Mouse (Mus musculus): Measurements from ENCODE around the gene Zfp85. TPM values are rescaled to one million over a fixed set of nuclear protein-coding genes. Genes with fewer than 3 reads are reported as not detected.
"Not testable (repeated sequence)": the region's sequence is repeated elsewhere in the genome, so short reads cannot be mapped to it uniquely, and the experiment has no call there.

The Zfp85 gene
- 2.6 and 3.3 TPM in 2 replicates for polyA plus RNA-seq (2016; fragmentation: Nextera tagmentation; extraction: Ambion mirVana)

DNA sequence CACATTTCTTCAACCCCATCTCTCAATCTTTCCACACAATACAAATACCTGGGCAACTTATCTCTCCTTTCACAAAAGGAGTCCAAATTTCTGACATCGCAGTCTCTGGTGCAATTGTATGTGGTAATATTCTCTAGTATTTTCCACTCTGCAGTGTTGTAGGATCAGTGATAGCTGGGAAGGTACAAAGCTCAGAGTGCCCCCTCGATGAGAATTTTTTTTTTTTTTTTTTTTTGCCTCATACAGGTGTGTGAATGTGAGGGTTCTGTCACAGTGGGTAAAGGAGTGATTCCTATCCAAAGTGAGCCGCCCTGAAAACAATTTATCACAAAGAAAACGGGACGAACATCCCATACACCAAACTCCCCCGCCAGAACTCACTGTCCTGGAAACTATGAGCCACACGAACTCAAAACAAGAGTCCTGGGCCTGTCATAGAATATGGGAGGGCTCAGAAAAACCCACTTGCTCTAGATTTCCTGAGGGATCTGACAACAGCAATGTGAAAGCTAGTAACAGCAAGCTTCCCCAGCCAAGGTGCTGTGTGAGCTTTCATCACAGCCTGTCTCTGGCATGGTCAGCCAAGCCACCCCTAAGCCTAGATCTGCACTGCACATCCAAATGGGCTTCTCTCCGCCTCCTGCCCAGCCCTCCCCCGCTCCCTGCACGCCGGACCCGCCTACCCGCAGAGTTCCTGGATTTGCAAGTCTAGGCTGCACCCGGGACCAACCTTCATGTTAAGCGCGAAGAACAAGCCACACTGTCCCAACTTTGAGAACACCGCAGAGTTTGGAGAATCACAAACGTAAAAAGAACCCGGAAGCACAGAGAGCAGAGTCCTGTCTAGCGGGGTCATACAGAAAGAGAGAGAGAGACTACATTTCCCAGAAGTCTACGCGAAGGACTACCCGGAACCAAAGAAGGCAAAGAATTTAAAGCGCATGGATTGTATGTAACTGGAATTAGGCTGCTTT, at the start of gene Zfp85:
Zfp85 (minus strand) TSS at position 896 of the 974 bp plus-strand sequence.
- Histone ChIP-seq H3K9ac (peak within 1 kb of the TSS; percentile 78), H3K4me1 (replicated peaks) (peaks cover 5% of the 10 kb centered on the region), H3K27me3 (replicated peaks) (no peaks in the 10 kb centered on the region), H3K36me3 (peaks cover 12% of the 10 kb centered on the region), H3K27ac (ENCODE audit: poor library complexity, severe bottlenecking) (peak within 1 kb of the TSS; percentile 70), H3K9me3 (replicated peaks) (0 out of 2 replicates have a peak, but pooled peaks cover 2% of the 10 kb centered on the region), H3K4me3 (peak within 1 kb of the TSS; percentile 90), H3K4me2 (peak within 1 kb of the TSS; percentile 83)
- peak; percentile 91 for ATAC-seq (ENCODE audit: insufficient number of reproducible peaks, low FRiP score)
- WGBS = 6% methylated on average over 24 of the region's 24 CpGs

DNA sequence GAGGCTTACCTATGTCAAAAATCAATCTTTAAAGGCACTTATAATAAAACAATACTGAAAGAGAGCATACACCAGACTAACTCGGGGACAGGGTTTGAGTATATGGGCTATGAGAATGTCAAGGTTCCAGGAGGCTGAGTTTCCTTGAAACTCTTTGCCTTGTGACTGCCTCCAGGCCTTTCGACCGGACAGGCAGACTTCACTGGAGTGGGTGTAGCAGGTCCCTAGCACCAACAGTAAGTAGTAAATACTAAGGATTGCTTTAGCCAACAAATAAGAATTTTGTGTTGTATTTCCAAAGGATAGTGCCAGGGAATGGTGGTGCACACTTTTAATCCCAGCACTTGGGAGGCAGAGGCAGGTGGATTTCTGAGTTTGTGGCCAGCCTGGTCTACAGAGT, 44.1 kb upstream of the Zfp85 start:
- not testable (repeated sequence) for H3K36me3 ChIP-seq; H3K4me1 ChIP-seq (replicated peaks); ATAC-seq (ENCODE audit: insufficient number of reproducible peaks, low FRiP score); H3K4me2 ChIP-seq; H3K9me3 ChIP-seq (replicated peaks); H3K27ac ChIP-seq (ENCODE audit: poor library complexity, severe bottlenecking); H3K27me3 ChIP-seq (replicated peaks); H3K9ac ChIP-seq; H3K4me3 ChIP-seq
- 84% methylated on average over 3 of the region's 3 CpGs for WGBS

DNA sequence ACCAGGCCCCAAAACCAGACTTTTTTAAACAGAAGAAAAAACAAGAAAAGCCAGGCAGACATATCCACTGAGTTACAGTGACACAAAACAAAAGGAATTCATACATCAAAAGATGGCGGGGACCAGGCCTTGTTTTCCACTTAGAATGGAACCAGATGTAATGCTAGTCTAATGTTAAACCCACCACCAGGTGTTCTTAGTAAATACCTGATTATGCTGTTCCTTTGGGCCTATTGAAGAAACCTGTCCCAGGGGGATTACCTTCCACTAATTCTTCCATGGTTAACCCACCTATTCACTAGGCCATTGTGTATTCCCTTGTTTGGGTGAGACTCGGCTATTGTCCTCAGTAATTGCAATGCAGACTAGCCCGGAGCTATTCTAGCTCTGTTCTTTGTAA, 43.6 kb upstream of the Zfp85 start:
- no peak overlapping the region for H3K27ac ChIP-seq (ENCODE audit: poor library complexity, severe bottlenecking)
- no peak overlapping the region for H3K4me3 ChIP-seq
- no peak for ATAC-seq (ENCODE audit: insufficient number of reproducible peaks, low FRiP score)
- no peak overlapping the region for H3K9ac ChIP-seq
- WGBS = 77% methylated on average over 3 of the region's 3 CpGs
- no peaks in the 10 kb centered on the region for H3K4me1 ChIP-seq (replicated peaks)
- H3K27me3 ChIP-seq (replicated peaks) = no peaks in the 10 kb centered on the region
- no peaks in the 10 kb centered on the region for H3K36me3 ChIP-seq
- H3K4me2 ChIP-seq = no peak overlapping the region
- H3K9me3 ChIP-seq (replicated peaks) = no peaks in the 10 kb centered on the region

DNA sequence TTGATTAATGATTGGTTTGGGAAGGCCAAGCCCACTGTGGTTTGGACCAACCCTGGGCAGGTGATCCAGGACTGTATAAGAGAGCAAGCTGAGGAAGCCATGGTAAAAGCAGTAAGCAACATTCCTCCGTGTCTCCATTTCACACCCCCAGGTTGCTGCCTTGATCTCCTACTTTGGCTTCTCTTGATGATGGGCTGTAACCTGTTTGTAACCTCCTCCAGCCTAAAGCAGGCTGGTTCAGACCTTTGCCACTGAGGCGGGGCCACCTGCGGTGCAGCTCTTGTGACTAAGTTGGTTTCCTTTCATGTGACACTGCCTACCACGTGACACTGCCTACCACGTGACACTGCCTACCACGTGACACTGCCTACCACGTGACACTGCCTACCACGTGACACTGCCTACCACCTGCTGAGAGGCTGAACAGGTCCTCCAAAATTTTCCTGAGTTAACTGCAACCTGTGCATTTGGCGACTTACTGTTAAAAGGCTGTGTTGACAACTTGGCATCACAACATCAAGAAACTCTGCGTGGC, 37.0 kb upstream of the Zfp85 start:
- no peaks in the 10 kb centered on the region for H3K4me1 ChIP-seq (replicated peaks)
- H3K9ac ChIP-seq = no peak overlapping the region
- H3K27ac ChIP-seq (ENCODE audit: poor library complexity, severe bottlenecking) = no peak overlapping the region
- ATAC-seq (ENCODE audit: insufficient number of reproducible peaks, low FRiP score) = no peak
- no peak overlapping the region for H3K4me2 ChIP-seq
- peaks cover 13% of the 10 kb centered on the region for H3K36me3 ChIP-seq
- WGBS = 87% methylated on average over 10 of the region's 10 CpGs
- H3K9me3 ChIP-seq (replicated peaks) = peaks cover 14% of the 10 kb centered on the region
- H3K27me3 ChIP-seq (replicated peaks) = no peaks in the 10 kb centered on the region
- no peak overlapping the region for H3K4me3 ChIP-seq

DNA sequence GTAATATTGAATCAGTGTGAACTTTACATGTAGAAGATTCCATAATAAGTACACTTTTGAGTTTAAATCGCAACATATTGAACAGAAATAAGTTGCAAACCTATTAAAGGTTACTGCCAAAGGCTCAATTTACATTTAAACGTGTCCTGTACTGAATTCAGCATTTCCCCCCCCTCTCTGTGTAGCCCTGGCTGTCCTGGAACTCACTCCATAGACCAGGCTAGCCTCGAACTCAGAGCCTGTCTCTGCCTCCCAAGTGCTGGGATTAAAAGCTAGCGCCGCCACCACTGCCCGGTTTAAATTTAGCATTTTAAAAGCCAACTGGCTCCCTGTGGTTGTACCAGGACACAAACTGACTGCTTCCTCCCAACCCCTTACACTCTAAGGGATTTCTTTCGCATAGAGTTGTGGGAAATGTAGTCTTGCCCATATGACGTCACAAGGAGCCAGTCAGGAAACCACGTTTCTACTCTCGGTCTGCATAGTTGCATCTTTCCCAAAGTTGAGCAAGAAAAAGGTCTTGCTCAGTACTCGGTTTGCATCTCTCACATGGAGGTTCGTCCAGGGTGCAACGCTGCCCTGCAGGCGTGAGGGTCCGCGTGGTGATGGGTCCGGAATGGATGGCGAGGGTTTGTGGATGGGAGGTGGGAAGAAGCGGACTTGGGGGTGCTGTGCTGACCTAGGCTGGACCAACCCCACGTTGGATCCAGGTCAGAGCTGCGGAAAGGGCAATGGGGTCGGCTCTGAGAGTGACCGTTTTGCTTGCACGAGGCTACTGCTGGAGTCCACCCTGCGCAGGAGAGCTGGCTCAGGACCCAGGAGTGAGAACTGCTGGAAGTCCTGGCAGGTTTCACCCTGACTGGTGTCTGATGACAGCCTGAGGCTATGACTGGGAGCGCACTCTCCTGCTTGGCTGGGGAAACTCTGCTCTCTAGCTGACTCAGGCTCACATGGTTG, 24.5 kb upstream of the Zfp85 start, which contains the start of gene Zfp493:
Zfp493 (plus strand) TSS at position 429 of the 957 bp plus-strand sequence.
- H3K4me1 ChIP-seq (replicated peaks) = peaks cover 6% of the 10 kb centered on the region; the same call in 1 of the 2 replicates
- H3K36me3 ChIP-seq = no peaks in the 10 kb centered on the region
- peak; percentile 90 for ATAC-seq (ENCODE audit: insufficient number of reproducible peaks, low FRiP score)
- peak within 1 kb of the TSS; percentile 73 for H3K9ac ChIP-seq
- peak within 1 kb of the TSS; percentile 78 for H3K4me3 ChIP-seq
- peak within 1 kb of the TSS; percentile 87 for H3K4me2 ChIP-seq
- 5% methylated on average over 26 of the region's 26 CpGs for WGBS
- H3K27ac ChIP-seq (ENCODE audit: poor library complexity, severe bottlenecking) = peak within 1 kb of the TSS; percentile 32
- no peaks in the 10 kb centered on the region for H3K9me3 ChIP-seq (replicated peaks)
- no peaks in the 10 kb centered on the region for H3K27me3 ChIP-seq (replicated peaks)

DNA sequence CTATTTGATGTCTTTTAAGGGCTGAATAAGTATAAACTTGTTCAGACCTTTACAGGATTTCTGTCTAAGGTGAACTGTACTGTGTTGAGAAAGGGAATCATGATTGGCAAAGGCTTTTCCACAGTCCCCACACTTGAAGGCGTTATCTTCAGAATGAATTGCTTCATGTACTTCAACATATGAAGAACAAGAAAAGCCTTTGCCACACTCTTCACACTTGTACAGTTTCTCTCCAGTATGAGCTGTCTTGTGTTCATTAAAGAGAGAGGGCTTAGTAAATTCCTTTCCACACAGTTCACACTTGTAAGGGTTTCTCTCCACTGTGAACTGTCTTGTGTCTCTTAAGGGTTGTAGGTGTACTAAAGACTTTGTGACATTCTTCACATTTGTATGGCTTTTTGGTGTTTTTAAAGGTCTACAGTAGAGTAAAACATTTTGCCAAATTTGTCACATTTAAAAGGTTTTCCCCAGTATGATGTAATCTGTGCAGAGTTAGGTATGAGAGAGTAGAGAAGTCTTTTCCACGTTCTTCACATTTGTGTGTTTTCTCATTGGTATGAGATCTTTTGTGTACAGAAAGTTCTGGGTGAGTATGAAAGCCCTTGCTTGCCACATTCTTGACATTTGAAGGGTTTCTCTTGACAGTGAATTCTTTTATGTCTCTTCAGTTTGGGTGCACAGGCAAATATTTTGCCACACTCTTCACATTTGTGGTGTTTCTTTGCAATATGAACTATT, 8.2 kb upstream of the Zfp85 start:
- Histone ChIP-seq H3K4me1 (replicated peaks) (no peaks in the 10 kb centered on the region), H3K9ac (no peak overlapping the region), H3K36me3 (no peaks in the 10 kb centered on the region), H3K27me3 (replicated peaks) (no peaks in the 10 kb centered on the region), H3K4me3 (no peak overlapping the region), H3K9me3 (replicated peaks) (no peaks in the 10 kb centered on the region), H3K27ac (ENCODE audit: poor library complexity, severe bottlenecking) (no peak overlapping the region), H3K4me2 (no peak overlapping the region)
- 76% methylated on average over 2 of the region's 2 CpGs for WGBS
- ATAC-seq (ENCODE audit: insufficient number of reproducible peaks, low FRiP score) = no peak

DNA sequence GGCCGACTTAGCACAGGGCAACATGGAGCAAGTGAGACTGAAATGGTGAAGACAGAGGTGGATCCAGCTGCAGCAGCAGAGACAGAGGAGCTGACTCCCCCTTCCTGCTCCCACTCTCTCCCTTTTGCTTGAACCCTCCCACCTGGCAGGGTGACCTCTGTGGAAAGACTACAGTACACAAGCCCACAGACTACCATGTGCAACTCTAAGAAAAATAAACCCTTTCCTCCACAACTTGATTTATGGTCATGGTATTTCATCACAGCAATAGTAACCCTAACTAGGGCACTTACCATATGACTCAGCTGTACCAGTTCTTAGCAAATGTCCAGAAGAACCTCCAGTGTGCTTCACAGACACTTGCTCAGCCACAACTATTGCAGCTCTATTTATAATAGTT, 4.9 kb upstream of the Zfp85 start:
- H3K9me3 ChIP-seq (replicated peaks) = no peaks in the 10 kb centered on the region
- no peak overlapping the region for H3K4me2 ChIP-seq
- H3K27me3 ChIP-seq (replicated peaks) = no peaks in the 10 kb centered on the region
- H3K4me3 ChIP-seq = no peak overlapping the region
- H3K4me1 ChIP-seq (replicated peaks) = no peaks in the 10 kb centered on the region
- no peak for ATAC-seq (ENCODE audit: insufficient number of reproducible peaks, low FRiP score)
- H3K9ac ChIP-seq = no peak overlapping the region
- H3K36me3 ChIP-seq = no peaks in the 10 kb centered on the region
- 58% methylated on average over 1 of the region's 1 CpGs for whole genome bisulfite sequencing
- no peak overlapping the region for H3K27ac ChIP-seq (ENCODE audit: poor library complexity, severe bottlenecking)

DNA sequence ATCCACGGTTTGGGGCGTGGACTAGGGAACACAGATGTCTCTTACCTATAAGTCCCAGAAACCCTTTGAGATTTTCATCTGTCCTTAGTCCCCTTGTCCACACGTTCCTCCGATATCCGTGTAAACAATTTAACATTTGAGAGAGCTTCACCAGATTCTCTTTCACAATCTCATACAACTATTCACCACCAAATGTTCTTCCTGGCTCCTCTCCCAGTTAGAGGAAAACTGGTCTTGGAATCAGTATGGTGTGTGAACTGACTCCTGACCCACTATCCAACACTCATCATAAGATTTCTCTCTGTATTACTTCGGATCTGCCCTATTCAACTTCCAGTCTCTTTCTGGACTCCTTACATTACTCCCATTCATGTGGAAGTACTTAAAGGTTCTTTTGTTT, 733 bp upstream of the Zfp85 start:
- Histone ChIP-seq H3K9me3 (replicated peaks) (no peaks in the 10 kb centered on the region), H3K9ac (no peak overlapping the region), H3K4me1 (replicated peaks) (peaks cover 5% of the 10 kb centered on the region), H3K27ac (ENCODE audit: poor library complexity, severe bottlenecking) (no peak overlapping the region), H3K4me2 (no peak overlapping the region), H3K36me3 (peaks cover 9% of the 10 kb centered on the region), H3K27me3 (replicated peaks) (no peaks in the 10 kb centered on the region), H3K4me3 (no peak overlapping the region)
- ATAC-seq (ENCODE audit: insufficient number of reproducible peaks, low FRiP score) = no peak
- WGBS = 83% methylated on average over 6 of the region's 6 CpGs

DNA sequence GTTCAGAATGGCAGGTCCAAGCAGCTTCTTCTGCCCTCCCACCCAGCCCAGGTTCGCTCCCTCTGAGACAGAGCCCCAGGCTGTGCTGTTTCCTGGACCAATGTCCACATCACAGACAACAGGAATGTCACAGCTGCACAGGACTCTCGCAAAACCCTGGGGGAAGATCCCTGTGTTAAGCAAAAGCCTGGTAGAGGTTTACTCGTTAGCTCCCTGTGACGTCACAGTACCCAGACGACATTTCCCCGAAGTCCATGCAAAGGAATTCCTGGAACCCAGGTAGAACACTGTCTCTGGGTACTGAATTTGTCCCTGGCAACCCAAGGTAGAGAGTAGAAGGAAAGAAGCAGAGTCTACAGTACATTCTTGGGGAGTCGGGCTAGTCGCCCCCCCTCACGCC, 11.1 kb downstream of the Zfp85 start:
- no peak for ATAC-seq (ENCODE audit: insufficient number of reproducible peaks, low FRiP score)
- Histone ChIP-seq H3K36me3 (peaks cover 17% of the 10 kb centered on the region), H3K4me3 (no peak overlapping the region), H3K27ac (ENCODE audit: poor library complexity, severe bottlenecking) (no peak overlapping the region), H3K4me1 (replicated peaks) (no peaks in the 10 kb centered on the region), H3K27me3 (replicated peaks) (no peaks in the 10 kb centered on the region), H3K9ac (no peak overlapping the region), H3K9me3 (replicated peaks) (peaks cover 10% of the 10 kb centered on the region), H3K4me2 (no peak overlapping the region)
- 87% methylated on average over 9 of the region's 9 CpGs for WGBS

DNA sequence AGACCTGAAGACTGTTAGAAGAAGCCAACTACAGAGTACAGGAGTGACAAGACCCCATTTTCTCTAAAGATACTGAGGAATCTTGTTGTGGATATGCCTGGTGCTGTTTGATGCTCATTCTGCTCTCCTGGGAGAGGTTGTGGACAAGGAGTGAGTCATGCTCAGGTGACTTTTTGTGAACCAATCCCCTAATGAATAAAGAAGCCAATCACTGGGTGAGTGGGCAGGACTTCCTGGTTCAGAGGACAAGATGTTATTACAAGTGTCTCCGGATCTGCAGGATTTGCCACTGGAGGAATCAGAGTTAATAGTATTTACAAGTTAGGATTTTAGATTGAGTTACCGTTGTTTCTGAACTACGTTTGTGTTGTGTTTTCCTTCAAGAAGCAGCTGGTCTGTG, 12.1 kb downstream of the Zfp85 start:
- H3K36me3 ChIP-seq = peaks cover 9% of the 10 kb centered on the region

More for the DNA sequence above, 12.1 kb downstream of the Zfp85 start:
- 80% methylated on average over 3 of the region's 3 CpGs for WGBS
- Histone ChIP-seq H3K27me3 (replicated peaks) (no peaks in the 10 kb centered on the region), H3K4me1 (replicated peaks) (no peaks in the 10 kb centered on the region), H3K9me3 (replicated peaks) (peaks cover 10% of the 10 kb centered on the region), H3K9ac (no peak overlapping the region), H3K27ac (ENCODE audit: poor library complexity, severe bottlenecking) (no peak overlapping the region), H3K4me2 (no peak overlapping the region), H3K4me3 (no peak overlapping the region)
- no peak for ATAC-seq (ENCODE audit: insufficient number of reproducible peaks, low FRiP score)
